Mouse (Mus musculus): Measurements from ENCODE around the gene Ttc4.
A peak's percentile ranks its signal among the peaks of the same experiment; 100 is the strongest.

Ttc4 gene

GRCm38 (mm10) chr4:106650833-106651527 is 27.8 kb downstream of the Ttc4 start, which contains the start of gene Pars2:
Pars2 (plus strand) TSS chr4:106651069.
- peak; percentile 98 for DNase-seq

- no peak for DNase-seq
Observed at GRCm38 (mm10) chr4:106647137-106647536, 31.6 kb downstream of the Ttc4 start.

GRCm38 (mm10) chr4:106645797-106646196 is 32.9 kb downstream of the Ttc4 start:
- no peak for DNase-seq

GRCm38 (mm10) chr4:106644218-106644610 is 34.5 kb downstream of the Ttc4 start:
- no peak for DNase-seq

GRCm38 (mm10) chr4:106643483-106644217 is 35.1 kb downstream of the Ttc4 start:
- no peak for DNase-seq

GRCm38 (mm10) chr4:106634086-106634479 is 44.7 kb downstream of the Ttc4 start:
- DNase-seq, result no peak

- DNase-seq, result no peak
Observed at GRCm38 (mm10) chr4:106633281-106634085, 45.3 kb downstream of the Ttc4 start.

GRCm38 (mm10) chr4:106632313-106632712 is 46.4 kb downstream of the Ttc4 start:
- no peak for DNase-seq

GRCm38 (mm10) chr4:106630333-106631220 is 48.2 kb downstream of the Ttc4 start:
- peak; percentile 71 for DNase-seq

- DNase-seq, result no peak
Observed at GRCm38 (mm10) chr4:106629374-106629773, 49.4 kb downstream of the Ttc4 start.

GRCm38 (mm10) chr4:106628650-106629360 is 49.9 kb downstream of the Ttc4 start:
- DNase-seq, result no peak

GRCm38 (mm10) chr4:106627809-106628208 is 50.9 kb downstream of the Ttc4 start:
- DNase-seq, result no peak

- no peak for DNase-seq
Observed at GRCm38 (mm10) chr4:106624271-106624670, 54.5 kb downstream of the Ttc4 start.

- DNase-seq, result no peak
Observed at GRCm38 (mm10) chr4:106622712-106623111, 56.0 kb downstream of the Ttc4 start.

GRCm38 (mm10) chr4:106622030-106622493 is 56.7 kb downstream of the Ttc4 start, which contains the start of gene Ttc22:
Ttc22 (plus strand) TSS chr4:106622432.
- DNase-seq, result no peak

- no peak for DNase-seq
Observed at GRCm38 (mm10) chr4:106621428-106621827, 57.3 kb downstream of the Ttc4 start.

- no peak for DNase-seq
Observed at GRCm38 (mm10) chr4:106618898-106619297, 59.8 kb downstream of the Ttc4 start.

- DNase-seq, result peak; percentile 52
Observed at GRCm38 (mm10) chr4:106617056-106617455, 61.7 kb downstream of the Ttc4 start, which contains the start of gene Lexm. Lexm (minus strand) TSS chr4:106617241.

- no peak for DNase-seq
Observed at GRCm38 (mm10) chr4:106615637-106616036, 63.1 kb downstream of the Ttc4 start.

- DNase-seq, result no peak
Observed at GRCm38 (mm10) chr4:106614881-106615280, 63.9 kb downstream of the Ttc4 start.

- peak; percentile 85 for DNase-seq
Observed at GRCm38 (mm10) chr4:106614180-106614797, 64.5 kb downstream of the Ttc4 start.
